ENCODE assay signal across 15 mouse cellular contexts in genomic region chr12:58901931-58902330, GRCm38 (mm10).
"Had no signal": no experiment of that assay in that cellular context is flagged by ENCODE, and none has a peak within 500 bp of the region (broad histone marks: within the 10 kb centered on the region; RNA-seq: fewer than 3 reads in every experiment).

No protein-coding gene starts in this region.

- H3K9ac ChIP-seq: limb, embryonic 15.5 days; liver, embryonic 14.5 days; midbrain, embryonic 15.5 days; stomach, embryonic 15.5 days had no signal

- DNase-seq: kidney, adult 2 months; kidney, postnatal 25 days; layer of hippocampus, adult 9-11 months; layer of hippocampus, postnatal 36 days; lung, adult 18-20 months; lung, postnatal 4 days; right cerebral cortex, postnatal 14 days; thymus, adult 2 months; thymus, postnatal 25 days had no signal

- H3K4me2 ChIP-seq: limb, embryonic 15.5 days; midbrain, embryonic 15.5 days; stomach, embryonic 15.5 days had no signal

- H3K27ac ChIP-seq: limb, embryonic 15.5 days; liver, embryonic 14.5 days; midbrain, embryonic 10.5 days; midbrain, embryonic 15.5 days; stomach, embryonic 15.5 days had no signal

- H3K4me3 ChIP-seq: limb, embryonic 15.5 days; midbrain, embryonic 10.5 days; midbrain, embryonic 15.5 days; stomach, embryonic 15.5 days had no signal

- H3K36me3 ChIP-seq: limb, embryonic 15.5 days; midbrain, embryonic 10.5 days; midbrain, embryonic 15.5 days; stomach, embryonic 15.5 days had no signal

- ATAC-seq: intestine, embryonic 16.5 days; midbrain, embryonic 15.5 days had no signal

- H3K9me3 ChIP-seq: limb, embryonic 15.5 days; midbrain, embryonic 10.5 days; midbrain, embryonic 15.5 days; stomach, embryonic 15.5 days had no signal

- H3K27me3 ChIP-seq: limb, embryonic 15.5 days; midbrain, embryonic 15.5 days; stomach, embryonic 15.5 days had no signal

- H3K4me1 ChIP-seq: limb, embryonic 15.5 days; midbrain, embryonic 10.5 days; midbrain, embryonic 15.5 days; stomach, embryonic 15.5 days had no signal
